Mouse (Mus musculus) bone marrow, adult 2 months (tissue): ENCODE data around the gene Hook2.

Experiments
- CTCF ChIP-seq: fragments of 200-500 bp; IDR thresholded peaks from 2 replicates; pipeline ENCODE4 v1.5.1; 2011; ENCODE audit warnings: low read length, control low read depth; ENCODE audit not compliant: control insufficient read depth, insufficient read depth
- POLR2A ChIP-seq: fragments of 200-500 bp; IDR thresholded peaks from 2 replicates; pipeline ENCODE4 v1.6.1; 2011; ENCODE audit warnings: low read depth, mild to moderate bottlenecking, control low read depth, low read length, borderline replicate concordance; ENCODE audit not compliant: control insufficient read depth

GRCm38 (mm10) chr8:85034764-85035163 lies 44.4 kb downstream of the Hook2 start:
- TF ChIP-seq CTCF: no peak
- no peak for TF ChIP-seq POLR2A
